Mouse (Mus musculus): ENCODE results near the gene Icosl.
"Not testable (repeated sequence)": the region's sequence is repeated elsewhere in the genome, so short reads cannot be mapped to it uniquely, and the experiment has no call there.

Icosl gene

GRCm38 (mm10) chr10:78115153-78115552, 46.1 kb downstream of the Icosl start:
- no peak for DNase-seq (ENCODE audit: low spot score)

DNA sequence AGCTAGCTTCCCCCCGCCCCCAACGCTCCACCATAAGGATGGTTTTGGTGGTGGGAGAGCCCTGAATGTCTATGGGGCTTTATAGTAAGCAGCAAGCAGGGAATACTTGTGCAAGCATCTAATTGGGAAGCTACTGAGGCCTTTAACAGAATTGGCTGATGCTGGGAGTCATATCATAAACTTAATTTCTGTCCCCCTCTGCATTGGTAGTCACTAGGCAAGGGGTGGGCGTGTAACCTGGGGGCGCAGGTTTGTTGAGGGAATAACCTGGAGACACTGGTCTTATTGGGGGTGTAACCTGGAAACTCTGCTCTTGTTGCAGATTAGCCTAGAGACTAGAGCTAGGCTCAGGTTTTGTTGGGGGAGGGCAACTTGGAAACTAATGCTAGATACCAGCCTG, 50.3 kb downstream of the Icosl start:
- DNase-seq (ENCODE audit: low spot score), result no peak

- DNase-seq (ENCODE audit: low spot score), result not testable (repeated sequence)
Observed at GRCm38 (mm10) chr10:78124137-78124536, 55.0 kb downstream of the Icosl start.

GRCm38 (mm10) chr10:78125061-78125460, 56.0 kb downstream of the Icosl start:
- DNase-seq (ENCODE audit: low spot score), result not testable (repeated sequence)

- DNase-seq (ENCODE audit: low spot score), result no peak
Observed at GRCm38 (mm10) chr10:78126311-78126710, 57.2 kb downstream of the Icosl start.

GRCm38 (mm10) chr10:78127046-78127870, 58.2 kb downstream of the Icosl start:
- no peak for DNase-seq (ENCODE audit: low spot score)

GRCm38 (mm10) chr10:78127931-78128330, 58.8 kb downstream of the Icosl start:
- no peak for DNase-seq (ENCODE audit: low spot score)

DNA sequence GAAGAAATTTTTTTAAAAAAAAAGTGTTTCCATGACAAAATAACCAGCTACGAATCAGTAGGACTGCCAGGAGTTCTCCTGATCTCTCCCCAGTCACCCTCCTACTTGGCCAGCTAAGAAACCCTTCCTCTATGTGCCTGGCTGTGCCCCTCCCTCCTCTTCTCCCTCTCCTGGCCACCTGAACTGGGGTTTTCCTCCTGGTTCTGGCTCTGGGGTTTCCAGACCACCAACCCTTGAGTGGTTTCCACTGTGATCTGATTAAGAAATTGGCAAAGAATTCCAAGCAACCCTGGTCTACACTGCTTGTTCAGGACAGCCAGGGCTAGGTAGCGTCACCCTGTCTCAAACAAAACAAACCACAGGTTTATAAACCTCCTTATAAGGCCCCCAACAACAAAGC, 59.5 kb downstream of the Icosl start:
- DNase-seq (ENCODE audit: low spot score), result no peak

GRCm38 (mm10) chr10:78129423-78129822, 60.3 kb downstream of the Icosl start:
- DNase-seq (ENCODE audit: low spot score), result no peak

- no peak for DNase-seq (ENCODE audit: low spot score)
Observed at GRCm38 (mm10) chr10:78129998-78130397, 60.9 kb downstream of the Icosl start.
